Mouse (Mus musculus) macrophage (primary cell): ENCODE data around the gene Olfr846. TPM values are rescaled to one million over a fixed set of nuclear protein-coding genes. Genes with fewer than 3 reads are reported as not detected.

Source experiments
- H3K27ac ChIP-seq: fragments of 350-480 bp; formaldehyde crosslinking; 2 replicates; pipeline ENCODE4 v1.9.0; 2021
- H3K36me3 ChIP-seq: fragments of 350-480 bp; formaldehyde crosslinking; 2 replicates; pipeline ENCODE4 v1.9.0; 2021; ENCODE audit errors: inconsistent target
- H3K4me3 ChIP-seq: fragments of 350-480 bp; formaldehyde crosslinking; 2 replicates; pipeline ENCODE4 v1.9.0; 2021; ENCODE audit errors: inconsistent target
- H3K79me2 ChIP-seq: fragments of 350-480 bp; formaldehyde crosslinking; 2 replicates; pipeline ENCODE4 v1.9.0; 2021; ENCODE audit errors: inconsistent target
- WGBS: methylation state at CpG from one replicate; pipeline ENCODE4 v1.1.7; 2026; ENCODE audit warnings: inconsistent platforms; ENCODE audit not compliant: missing documents; 5-methylcytosine and 5-hydroxymethylcytosine counted together
- polyA plus RNA-seq: library from polyadenylated mRNA; stranded (reverse); fragments of 250-400 nt; gene quantifications from 3 replicates; pipeline ENCODE4 v1.2.4, GENCODE M21; 2018; ENCODE audit warnings: inconsistent platforms
- total RNA-seq, 78 experiments: library from RNA; depleted of rRNA; stranded (reverse); fragments of 250-400 nt; gene quantifications; 1 replicate in 9 of 78; 2 replicates in 24 of 78; 3 replicates in 43 of 78; 4 replicates in 2 of 78; pipeline ENCODE4 v1.2.4; 2018; ENCODE audit warnings: inconsistent platforms in 56 of 78

The Olfr846 gene
- not detected for total RNA-seq (2018; cell fraction: chromatin; rRNA removed)
- total RNA-seq (2018; cell fraction: cytosol; rRNA removed), result not detected
- total RNA-seq (2018; cell fraction: nucleus; rRNA removed), result not detected
- not detected in 3 replicates for polyA plus RNA-seq

DNA sequence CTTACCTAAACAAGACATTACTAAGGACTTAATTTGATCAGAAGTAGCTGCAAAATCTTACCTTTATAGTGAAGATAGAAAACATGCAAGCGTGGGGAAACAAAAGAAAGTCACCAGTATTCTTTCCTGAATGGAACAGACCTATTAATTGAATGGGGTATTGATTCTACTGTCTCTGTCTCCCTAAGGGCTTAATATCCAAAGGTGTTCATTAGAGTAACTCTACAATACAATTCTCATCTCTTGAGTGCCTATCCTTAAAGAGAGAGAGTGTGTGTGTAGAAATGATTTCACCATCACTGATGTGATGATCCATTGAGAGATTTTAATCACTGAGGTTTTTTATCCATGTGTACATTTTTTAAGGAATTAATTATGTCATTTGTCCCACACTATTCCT, at the start of gene Olfr846:
Gene Olfr846 (minus strand): TSS at position 101 of the 400 bp plus-strand sequence.
- H3K27ac ChIP-seq, result no peak within 1 kb of the TSS
- 45% methylated on average over 1 of the region's 1 CpGs for WGBS

DNA sequence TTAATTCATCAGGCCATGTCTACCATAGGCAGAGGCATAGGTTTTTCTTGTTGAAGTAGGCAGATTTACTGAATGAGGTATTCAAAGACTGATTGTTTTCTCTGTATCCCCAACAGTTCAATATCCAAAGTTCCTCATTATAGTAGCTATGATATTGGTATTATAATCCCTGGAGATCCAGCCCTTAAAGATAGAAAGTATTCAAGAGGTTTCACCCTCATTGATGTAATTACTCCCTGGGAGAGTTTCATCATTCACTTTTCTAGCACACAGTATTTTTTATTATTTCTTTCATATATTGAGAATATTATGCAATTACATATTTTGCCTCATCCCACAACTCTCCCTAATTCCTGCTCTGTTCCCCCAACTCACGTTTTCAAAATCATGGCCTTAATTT, 14.8 kb upstream of the Olfr846 start, which contains the start of gene Olfr847:
Gene Olfr847 (minus strand): TSS at position 101 of the 400 bp plus-strand sequence.
- no peaks in the 10 kb centered on the region for H3K79me2 ChIP-seq
- H3K4me3 ChIP-seq, result no peak within 1 kb of the TSS
- H3K36me3 ChIP-seq, result no peaks in the 10 kb centered on the region
- WGBS, result 55% methylated on average over 1 of the region's 1 CpGs
- no peak within 1 kb of the TSS for H3K27ac ChIP-seq

More for the DNA sequence above, at the start of gene Olfr846:
- H3K4me3 ChIP-seq, result no peak within 1 kb of the TSS
- H3K36me3 ChIP-seq, result no peaks in the 10 kb centered on the region
- H3K79me2 ChIP-seq, result no peaks in the 10 kb centered on the region

DNA sequence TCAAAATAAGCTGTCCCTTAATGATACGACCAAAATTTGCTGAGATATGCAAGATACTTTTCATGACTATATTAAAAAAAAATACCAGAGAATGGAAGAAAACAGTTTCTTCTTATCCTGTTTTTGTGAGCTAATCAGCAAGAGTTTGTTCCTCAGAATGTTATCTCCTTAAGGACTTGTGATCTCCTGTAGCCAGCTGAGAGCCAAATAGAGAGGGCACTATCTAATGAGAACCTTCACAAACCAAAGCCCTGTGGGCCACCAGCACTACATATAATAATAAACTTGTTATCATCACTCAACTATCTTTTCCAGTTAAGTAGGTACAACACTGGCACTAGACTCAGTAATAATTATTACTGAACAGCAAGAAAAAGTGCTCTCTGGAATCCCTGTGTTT, 27.6 kb downstream of the Olfr846 start, which contains the start of gene Olfr845:
Gene Olfr845 (plus strand): TSS at position 301 of the 400 bp plus-strand sequence.
- no peaks in the 10 kb centered on the region for H3K79me2 ChIP-seq
- 67% methylated on average over 1 of the region's 1 CpGs for WGBS
- H3K27ac ChIP-seq, result no peak within 1 kb of the TSS
- H3K4me3 ChIP-seq, result no peak within 1 kb of the TSS
- no peaks in the 10 kb centered on the region for H3K36me3 ChIP-seq

DNA sequence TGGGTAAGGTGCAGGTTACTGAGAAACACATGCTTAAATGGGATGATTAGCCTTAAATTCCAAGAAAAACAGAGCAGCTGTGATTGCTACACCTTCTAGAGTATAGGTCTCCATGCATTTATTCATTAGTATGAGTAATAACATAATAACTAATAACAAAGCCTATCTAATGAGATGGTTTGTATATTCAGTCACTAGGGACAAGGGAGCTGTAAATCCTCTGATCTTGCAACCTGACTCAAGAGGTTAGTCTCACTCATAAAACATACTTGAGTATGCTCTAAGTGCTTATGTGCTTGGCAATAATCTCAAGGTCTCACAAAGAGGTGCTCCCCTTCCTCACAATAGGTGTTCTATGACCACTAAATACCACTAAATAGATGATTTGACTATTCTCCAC, 47.8 kb downstream of the Olfr846 start, which contains the start of gene Olfr844:
Gene Olfr844 (plus strand): TSS at position 301 of the 400 bp plus-strand sequence.
- Histone ChIP-seq H3K27ac (no peak within 1 kb of the TSS), H3K4me3 (no peak within 1 kb of the TSS), H3K79me2 (no peaks in the 10 kb centered on the region), H3K36me3 (no peaks in the 10 kb centered on the region)

Other genes with a start within 250 kb of the Olfr846 start
- gene Olfr836, start 243.6 kb downstream of the Olfr846 start, polyA plus RNA-seq, result not detected in 3 replicates
- not detected in 3 replicates for gene Olfr837, start 227.7 kb downstream of the Olfr846 start, polyA plus RNA-seq
- gene Olfr839-ps1, start 186.7 kb downstream of the Olfr846 start, polyA plus RNA-seq, result not detected in 3 replicates
- not detected in 3 replicates for gene Olfr843, start 112.0 kb downstream of the Olfr846 start, polyA plus RNA-seq
- gene Olfr844, start 47.7 kb downstream of the Olfr846 start, polyA plus RNA-seq, result not detected in 3 replicates
- gene Olfr845, start 27.5 kb downstream of the Olfr846 start, polyA plus RNA-seq, result not detected in 3 replicates
- gene Olfr847, start 14.7 kb upstream of the Olfr846 start, polyA plus RNA-seq, result not detected in 3 replicates
- gene Olfr849, start 76.3 kb upstream of the Olfr846 start, polyA plus RNA-seq, result not detected in 3 replicates
- not detected in 3 replicates for gene Olfr850, start 114.2 kb upstream of the Olfr846 start, polyA plus RNA-seq
- not detected in 3 replicates for gene Olfr851, start 129.3 kb upstream of the Olfr846 start, polyA plus RNA-seq
- not detected in 3 replicates for gene Olfr853, start 177.1 kb upstream of the Olfr846 start, polyA plus RNA-seq
- not detected in 3 replicates for gene Olfr854, start 203.4 kb upstream of the Olfr846 start, polyA plus RNA-seq
- not detected in 3 replicates for gene Olfr855, start 218.6 kb upstream of the Olfr846 start, polyA plus RNA-seq